Mouse (Mus musculus) thymus, adult 2 months (tissue): ENCODE results near the gene Acp5.

Experiments
- CTCF ChIP-seq: fragments of 200-500 bp; IDR thresholded peaks from 2 replicates; pipeline ENCODE4 v1.5.1; 2012; ENCODE audit warnings: mild to moderate bottlenecking, control low read depth, low read length, moderate library complexity, borderline replicate concordance; ENCODE audit not compliant: control insufficient read depth, poor library complexity, insufficient read depth; ENCODE audit errors: extremely low read depth
- POLR2A ChIP-seq: fragments of 200-500 bp; IDR thresholded peaks from 2 replicates; pipeline ENCODE4 v1.6.1; 2012; ENCODE audit warnings: mild to moderate bottlenecking, low read length, control low read depth, moderate library complexity; ENCODE audit not compliant: control insufficient read depth, poor library complexity, insufficient read depth; ENCODE audit errors: extremely low read depth

DNA sequence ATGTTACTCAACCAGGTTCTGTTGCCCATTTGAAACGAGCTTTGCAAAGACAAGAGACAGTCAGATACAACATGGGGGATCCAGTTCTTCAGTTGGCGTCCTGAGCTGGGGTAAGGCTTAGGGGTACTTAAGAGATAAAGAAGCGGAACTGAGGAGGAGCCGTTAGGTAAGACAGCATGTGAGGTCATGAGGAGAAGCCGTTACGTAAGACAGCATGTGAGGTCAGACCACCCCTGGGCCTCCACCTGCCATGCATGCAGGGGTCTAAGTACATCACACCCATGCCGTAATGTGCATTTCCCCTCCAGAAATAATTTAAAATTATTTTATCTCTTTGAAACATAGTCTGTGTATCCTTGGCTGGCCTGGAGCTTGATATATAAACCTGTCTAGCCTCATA is 27.4 kb upstream of the Acp5 start:
- TF ChIP-seq CTCF (no peak), POLR2A (no peak)
